Mouse (Mus musculus) heart, embryonic 14.5 days (tissue): Measurements from ENCODE around the gene Pex11g. TPM values are rescaled to one million over a fixed set of nuclear protein-coding genes. Genes with fewer than 3 reads are reported as not detected.

Experiments used
- ATAC-seq: fragments of 200-750 bp; cut with Nextera tagmentation; 2 replicates; pipeline ENCODE4 v1.8.0; 2017; ENCODE audit warnings: low read depth, moderate TSS enrichment; ENCODE audit not compliant: insufficient number of reproducible peaks, insufficient read depth, low FRiP score
- H3K27ac ChIP-seq, 2 experiments: fragments of 200-500 bp in 1 of 2; fragments of 300-500 bp in 1 of 2; sonication (generic) in 1 of 2; replicated peaks in 1 of 2; 2 replicates each; pipeline ENCODE4 v1.5.1; 2012 to 2014; ENCODE audit warnings: low read depth in 2 of 2, low read length in 2 of 2, control low read depth in 1 of 2, mild to moderate bottlenecking in 1 of 2, mixed read lengths in 1 of 2; ENCODE audit not compliant: control insufficient read depth in 1 of 2, insufficient read depth in 1 of 2
- H3K27me3 ChIP-seq: fragments of 300-500 bp; sonication (generic); 2 replicates; pipeline ENCODE4 v1.6.1; 2014; ENCODE audit warnings: mild to moderate bottlenecking, low read length, control low read depth; ENCODE audit not compliant: control insufficient read depth, insufficient read depth
- H3K36me3 ChIP-seq: fragments of 300-500 bp; sonication (generic); 2 replicates; pipeline ENCODE4 v1.6.1; 2014; ENCODE audit warnings: mild to moderate bottlenecking, control low read depth, low read length, mixed read lengths; ENCODE audit not compliant: control insufficient read depth, insufficient read depth
- H3K4me1 ChIP-seq, 2 experiments: fragments of 200-500 bp in 1 of 2; fragments of 300-500 bp in 1 of 2; sonication (generic) in 1 of 2; 2 replicates each; pipeline ENCODE4 v1.6.1; 2012 to 2014; ENCODE audit warnings: low read length in 2 of 2, control low read depth in 1 of 2, mixed read lengths in 1 of 2; ENCODE audit not compliant: control insufficient read depth in 2 of 2, insufficient read depth in 2 of 2
- H3K4me2 ChIP-seq: fragments of 300-500 bp; sonication (generic); 2 replicates; pipeline ENCODE4 v1.6.1; 2014; ENCODE audit warnings: mild to moderate bottlenecking, low read length
- H3K4me3 ChIP-seq, 2 experiments: fragments of 200-500 bp in 1 of 2; fragments of 300-500 bp in 1 of 2; sonication (generic) in 1 of 2; 2 replicates each; pipeline ENCODE4 v1.5.1; 2012 to 2014; ENCODE audit warnings: low read length in 2 of 2, mild to moderate bottlenecking in 2 of 2, control low read depth in 1 of 2, low read depth in 1 of 2, moderate library complexity in 1 of 2; ENCODE audit not compliant: control insufficient read depth in 1 of 2, insufficient read depth in 1 of 2
- H3K9ac ChIP-seq: fragments of 300-500 bp; sonication (generic); 2 replicates; pipeline ENCODE4 v1.6.1; 2014; ENCODE audit warnings: mild to moderate bottlenecking, low read length
- H3K9me3 ChIP-seq: fragments of 300-500 bp; sonication (generic); 2 replicates; pipeline ENCODE4 v1.6.1; 2016; ENCODE audit warnings: low read length, control low read depth; ENCODE audit not compliant: control insufficient read depth
- WGBS: fragments of 180-500 bp; shearing (Covaris S2); extraction: QIAGEN DNeasy Blood & Tissue Kit; methylation state at CpG from one replicate; pipeline ENCODE4 v1.1.7; 2014; 5-methylcytosine and 5-hydroxymethylcytosine counted together
- polyA plus RNA-seq: library from polyadenylated mRNA; unstranded; fragments of >200 nt; fragmentation: Nextera tagmentation; extraction: Ambion mirVana; gene quantifications from 2 replicates; pipeline ENCODE4 v1.2.1, GENCODE M21; 2014

Gene Pex11g
- polyA plus RNA-seq: 5.0 and 5.4 TPM in 2 replicates

- no peaks in the 10 kb centered on the region; a peak in 1 of 4 replicates for H3K4me1 ChIP-seq
- H3K9ac ChIP-seq: peak within 1 kb of the TSS; percentile 79
- H3K36me3 ChIP-seq: no peaks in the 10 kb centered on the region
- H3K9me3 ChIP-seq: no peaks in the 10 kb centered on the region
- no peaks in the 10 kb centered on the region for H3K27me3 ChIP-seq
- 7% methylated on average over 32 of the region's 32 CpGs for WGBS
- H3K27ac ChIP-seq: peak within 1 kb of the TSS; percentile 78 to 83
- H3K4me3 ChIP-seq: peak within 1 kb of the TSS; percentile 55 to 58
- H3K4me2 ChIP-seq: peak within 1 kb of the TSS; percentile 80
- ATAC-seq: peak; percentile 94
Measured at GRCm38 (mm10) chr8:3467006-3467885, at the start of gene Pex11g. TSS of gene Pex11g (minus strand) at chr8:3467680.

GRCm38 (mm10) chr8:3517117-3517495 is 49.6 kb upstream of the Pex11g start:
- H3K4me1 ChIP-seq: peaks cover 0 to 4% of the 10 kb centered on the region in 2 experiments; a peak in 2 of 4 replicates
- peaks cover 34% of the 10 kb centered on the region for H3K36me3 ChIP-seq
- no peak for ATAC-seq
- peak overlapping the region; percentile 20 to 40; a peak in 2 of 4 replicates for H3K27ac ChIP-seq
- H3K4me2 ChIP-seq: peak overlapping the region; percentile 99
- H3K9ac ChIP-seq: peak overlapping the region; percentile 75
- peak overlapping the region; percentile 63 to 68 for H3K4me3 ChIP-seq
- H3K27me3 ChIP-seq: no peaks in the 10 kb centered on the region
- no peaks in the 10 kb centered on the region for H3K9me3 ChIP-seq
- 8% methylated on average over 16 of the region's 16 CpGs for WGBS

GRCm38 (mm10) chr8:3516450-3517116 is 49.1 kb upstream of the Pex11g start:
- under 1% methylated on average over 36 of the region's 36 CpGs for WGBS
- Histone ChIP-seq H3K4me2 (peak overlapping the region; percentile 99), H3K9ac (peak overlapping the region; percentile 75), H3K4me1 (peaks cover 0 to 4% of the 10 kb centered on the region in 2 experiments; a peak in 2 of 4 replicates), H3K9me3 (no peaks in the 10 kb centered on the region), H3K36me3 (peaks cover 34% of the 10 kb centered on the region), H3K4me3 (peak overlapping the region; percentile 63 to 68), H3K27ac (peak overlapping the region; percentile 40 to 82), H3K27me3 (no peaks in the 10 kb centered on the region)
- ATAC-seq: peak; percentile 83

DNA sequence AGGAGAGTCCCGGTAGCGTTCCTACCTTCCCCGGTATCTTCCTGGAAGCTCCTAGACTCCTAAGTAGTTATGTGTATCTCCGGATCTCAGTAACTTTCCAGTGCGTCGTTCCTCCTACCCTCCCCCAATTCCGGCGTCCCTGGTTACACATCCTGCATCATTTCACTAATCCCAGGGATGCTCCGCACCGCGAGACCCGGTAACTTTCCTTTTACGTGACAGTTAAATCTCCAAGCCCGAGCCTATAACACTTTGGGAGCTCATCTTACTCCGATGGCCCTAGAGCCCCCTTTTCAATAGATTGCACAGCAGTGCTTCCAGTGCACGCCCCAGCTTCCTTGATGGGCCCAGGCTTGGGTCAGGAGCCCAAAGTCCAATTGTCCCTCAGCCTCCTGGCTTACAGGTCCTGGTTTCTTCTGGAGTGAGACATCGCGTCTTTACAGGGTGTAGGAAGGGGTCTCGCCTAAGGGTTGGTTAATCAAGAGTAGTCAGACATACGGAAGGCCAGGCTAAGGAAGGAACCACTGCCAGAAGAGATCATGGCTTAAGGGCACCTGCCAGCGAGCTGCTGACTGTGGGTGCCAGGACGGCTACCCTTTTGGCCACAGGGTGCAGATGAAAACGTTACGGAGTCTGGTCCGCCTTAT is 48.4 kb upstream of the Pex11g start:
- peak overlapping the region; percentile 34 to 82 for H3K27ac ChIP-seq
- peak overlapping the region; percentile 99 for H3K4me2 ChIP-seq
- H3K9me3 ChIP-seq: no peaks in the 10 kb centered on the region
- peaks cover 0 to 4% of the 10 kb centered on the region in 2 experiments; a peak in 2 of 4 replicates for H3K4me1 ChIP-seq
- H3K36me3 ChIP-seq: peaks cover 33% of the 10 kb centered on the region
- peak; percentile 24 for ATAC-seq
- no peaks in the 10 kb centered on the region for H3K27me3 ChIP-seq
- peak overlapping the region; percentile 63 to 68 for H3K4me3 ChIP-seq
- under 1% methylated on average over 25 of the region's 25 CpGs for WGBS
- peak overlapping the region; percentile 73 for H3K9ac ChIP-seq

- Histone ChIP-seq H3K36me3 (peaks cover 37% of the 10 kb centered on the region), H3K27ac (peak within 1 kb of the TSS; percentile 34 to 82), H3K4me2 (peak within 1 kb of the TSS; percentile 99), H3K4me3 (peak within 1 kb of the TSS; percentile 63 to 68), H3K4me1 (peaks cover 0 to 4% of the 10 kb centered on the region in 2 experiments; a peak in 2 of 4 replicates), H3K27me3 (no peaks in the 10 kb centered on the region), H3K9me3 (no peaks in the 10 kb centered on the region), H3K9ac (peak within 1 kb of the TSS; percentile 73)
- ATAC-seq: peak; percentile 60
- WGBS: under 1% methylated on average over 25 of the region's 25 CpGs
Measured at GRCm38 (mm10) chr8:3515260-3515671, 47.8 kb upstream of the Pex11g start, which contains the start of gene Pnpla6. TSS of gene Pnpla6 (plus strand) at chr8:3515384.

- Histone ChIP-seq H3K9me3 (no peaks in the 10 kb centered on the region), H3K4me1 (peaks cover 0 to 4% of the 10 kb centered on the region in 2 experiments; a peak in 2 of 4 replicates), H3K36me3 (peaks cover 39% of the 10 kb centered on the region), H3K9ac (peak overlapping the region; percentile 73), H3K27me3 (no peaks in the 10 kb centered on the region), H3K4me2 (peak overlapping the region; percentile 99), H3K27ac (peak overlapping the region in 1 of 2 experiments; percentile 82; a peak in 1 of 4 replicates), H3K4me3 (peak overlapping the region; percentile 10 to 68; a peak in 3 of 4 replicates)
- ATAC-seq: no peak
- 35% methylated on average over 13 of the region's 13 CpGs for WGBS
Measured at GRCm38 (mm10) chr8:3514681-3515247, 47.3 kb upstream of the Pex11g start.
